Mouse (Mus musculus): ENCODE results near the gene Vtcn1. TPM values are rescaled to one million over a fixed set of nuclear protein-coding genes. Genes with fewer than 3 reads are reported as not detected.

Vtcn1 gene
- polyA plus RNA-seq, 1 experiment from 2014 or later, result not detected

DNA sequence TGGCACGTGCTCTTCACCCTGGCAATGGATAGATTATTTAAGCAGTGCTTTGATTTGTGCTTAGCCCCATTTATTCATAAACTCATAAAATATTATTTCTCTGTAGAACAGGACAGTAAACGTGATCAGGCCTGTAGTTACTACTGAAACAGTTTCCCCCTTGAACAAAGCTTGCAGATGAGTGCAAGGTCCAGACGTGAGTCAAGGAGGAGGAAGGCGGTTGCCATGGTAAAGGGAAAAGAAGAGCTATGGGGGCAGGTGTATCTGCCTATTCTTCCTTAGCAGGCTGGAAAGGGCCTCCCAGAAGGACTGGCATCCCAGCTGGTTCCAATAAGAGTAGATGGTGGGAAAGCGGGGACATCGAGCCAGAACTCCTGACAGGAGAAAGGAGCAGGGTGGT, 56.1 kb downstream of the Vtcn1 start:
- no peaks in the 10 kb centered on the region for H3K79me2 ChIP-seq (ENCODE audit: inconsistent target)
- H3K4me3 ChIP-seq (ENCODE audit: inconsistent target), result no peak overlapping the region
- WGBS (ENCODE audit: missing documents), result 93% methylated on average over 6 of the region's 6 CpGs
- H3K27ac ChIP-seq, result no peak overlapping the region
- no peaks in the 10 kb centered on the region for H3K36me3 ChIP-seq (ENCODE audit: inconsistent target)

GRCm38 (mm10) chr3:100881843-100882634, 56.8 kb downstream of the Vtcn1 start:
- WGBS (ENCODE audit: missing documents), result 96% methylated on average over 9 of the region's 9 CpGs
- Histone ChIP-seq H3K36me3 (ENCODE audit: inconsistent target) (no peaks in the 10 kb centered on the region), H3K27ac (no peak overlapping the region), H3K79me2 (ENCODE audit: inconsistent target) (no peaks in the 10 kb centered on the region), H3K4me3 (ENCODE audit: inconsistent target) (no peak overlapping the region)

DNA sequence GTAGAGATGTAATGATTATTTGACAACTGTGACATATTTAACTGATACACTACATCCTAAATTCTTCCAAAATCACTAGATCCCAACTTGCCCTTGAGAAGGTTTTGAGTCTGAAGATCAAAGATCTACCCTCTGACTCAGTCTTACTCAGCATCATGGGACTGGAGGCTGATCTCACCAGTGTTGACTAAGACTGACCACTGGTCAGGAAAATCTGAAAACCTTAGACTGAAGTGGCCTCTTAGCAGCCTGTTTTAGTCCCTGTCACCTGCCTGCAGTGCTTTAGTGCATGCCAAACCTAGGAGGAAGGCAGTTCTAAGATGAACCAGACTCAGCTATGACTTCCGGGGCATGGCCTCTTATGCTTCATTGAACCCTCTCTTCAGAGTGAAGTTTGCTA, 64.0 kb downstream of the Vtcn1 start:
- 92% methylated on average over 1 of the region's 1 CpGs for WGBS (ENCODE audit: missing documents)
- Histone ChIP-seq H3K36me3 (ENCODE audit: inconsistent target) (no peaks in the 10 kb centered on the region), H3K79me2 (ENCODE audit: inconsistent target) (no peaks in the 10 kb centered on the region), H3K27ac (peak overlapping the region; percentile 76), H3K4me3 (ENCODE audit: inconsistent target) (no peak overlapping the region)

DNA sequence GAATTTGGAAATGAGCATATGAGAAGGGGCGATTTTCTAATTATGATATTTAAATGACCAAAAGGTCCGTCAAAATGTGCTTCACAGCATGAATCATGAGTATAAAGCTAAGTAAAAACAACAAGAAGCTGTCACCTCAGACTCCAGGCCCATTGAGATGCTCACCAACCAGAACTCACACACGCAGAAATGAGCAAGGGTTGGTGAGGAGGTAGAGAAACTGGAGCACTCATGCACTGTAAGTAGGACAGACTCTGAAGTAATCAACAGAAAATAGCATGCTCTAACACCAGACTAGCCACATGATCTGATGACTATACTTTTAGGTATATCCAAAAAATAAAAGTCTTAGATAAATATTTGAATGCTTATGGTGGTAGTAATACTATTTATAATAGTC, 65.1 kb downstream of the Vtcn1 start:
- H3K79me2 ChIP-seq (ENCODE audit: inconsistent target), result no peaks in the 10 kb centered on the region
- peak overlapping the region; percentile 76; the same call in 1 of the 2 replicates for H3K27ac ChIP-seq
- H3K4me3 ChIP-seq (ENCODE audit: inconsistent target), result no peak overlapping the region
- WGBS (ENCODE audit: missing documents), result 93% methylated on average over 3 of the region's 3 CpGs
- H3K36me3 ChIP-seq (ENCODE audit: inconsistent target), result no peaks in the 10 kb centered on the region

GRCm38 (mm10) chr3:100892383-100893335, 67.4 kb downstream of the Vtcn1 start:
- Histone ChIP-seq H3K4me3 (ENCODE audit: inconsistent target) (no peak overlapping the region), H3K36me3 (ENCODE audit: inconsistent target) (no peaks in the 10 kb centered on the region), H3K27ac (no peak overlapping the region), H3K79me2 (ENCODE audit: inconsistent target) (no peaks in the 10 kb centered on the region)
- 87% methylated on average over 11 of the region's 11 CpGs for WGBS (ENCODE audit: missing documents)

DNA sequence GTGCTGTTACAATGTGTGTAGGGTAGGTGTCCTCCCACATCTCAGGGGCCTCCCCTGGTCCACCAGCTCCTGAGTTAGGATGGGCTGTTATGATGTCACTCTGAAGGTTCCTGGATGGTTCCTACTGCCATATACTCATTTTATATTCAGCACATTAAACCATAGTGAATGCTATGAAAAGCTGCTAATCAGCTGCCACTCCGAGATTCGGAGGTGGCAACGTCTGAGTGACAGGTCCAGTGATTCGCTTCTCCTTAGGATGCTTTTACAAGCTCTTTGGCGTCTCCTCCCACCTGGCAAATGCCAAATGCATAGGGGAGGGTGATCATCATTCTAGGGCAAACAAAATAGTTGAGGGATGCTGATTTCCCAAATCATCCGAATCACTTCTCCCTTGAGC, 70.2 kb downstream of the Vtcn1 start:
- no peaks in the 10 kb centered on the region for H3K36me3 ChIP-seq (ENCODE audit: inconsistent target)
- no peak overlapping the region for H3K27ac ChIP-seq
- no peaks in the 10 kb centered on the region for H3K79me2 ChIP-seq (ENCODE audit: inconsistent target)
- 95% methylated on average over 6 of the region's 6 CpGs for WGBS (ENCODE audit: missing documents)
- no peak overlapping the region for H3K4me3 ChIP-seq (ENCODE audit: inconsistent target)

DNA sequence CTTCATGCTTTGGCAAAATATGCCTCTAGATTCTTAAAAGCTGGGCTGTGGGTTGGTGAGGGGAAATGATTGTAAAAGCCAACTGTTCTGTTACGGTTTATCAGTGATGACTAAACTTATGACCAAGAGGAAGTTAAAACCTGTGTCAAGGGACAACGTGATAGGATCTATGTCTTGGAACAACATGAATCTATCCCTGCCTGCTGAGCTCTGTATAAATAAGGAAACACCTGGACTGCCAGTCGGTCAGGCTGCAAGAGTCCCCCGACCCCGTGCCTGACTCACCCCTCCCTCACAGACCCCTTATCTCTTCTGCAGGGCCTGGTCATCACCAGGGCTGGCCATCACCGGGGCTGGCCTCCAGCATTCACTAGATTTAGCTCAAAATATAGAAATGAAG, 80.9 kb downstream of the Vtcn1 start:
- 7% methylated on average over 6 of the region's 6 CpGs for WGBS (ENCODE audit: missing documents)
- H3K27ac ChIP-seq, result no peak overlapping the region
- H3K36me3 ChIP-seq (ENCODE audit: inconsistent target), result no peaks in the 10 kb centered on the region
- H3K79me2 ChIP-seq (ENCODE audit: inconsistent target), result no peaks in the 10 kb centered on the region
- no peak overlapping the region for H3K4me3 ChIP-seq (ENCODE audit: inconsistent target)

GRCm38 (mm10) chr3:100906916-100907315, 81.7 kb downstream of the Vtcn1 start:
- Histone ChIP-seq H3K27ac (no peak overlapping the region), H3K36me3 (ENCODE audit: inconsistent target) (no peaks in the 10 kb centered on the region), H3K79me2 (ENCODE audit: inconsistent target) (no peaks in the 10 kb centered on the region), H3K4me3 (ENCODE audit: inconsistent target) (no peak overlapping the region)
- WGBS (ENCODE audit: missing documents), result 67% methylated on average over 3 of the region's 3 CpGs

DNA sequence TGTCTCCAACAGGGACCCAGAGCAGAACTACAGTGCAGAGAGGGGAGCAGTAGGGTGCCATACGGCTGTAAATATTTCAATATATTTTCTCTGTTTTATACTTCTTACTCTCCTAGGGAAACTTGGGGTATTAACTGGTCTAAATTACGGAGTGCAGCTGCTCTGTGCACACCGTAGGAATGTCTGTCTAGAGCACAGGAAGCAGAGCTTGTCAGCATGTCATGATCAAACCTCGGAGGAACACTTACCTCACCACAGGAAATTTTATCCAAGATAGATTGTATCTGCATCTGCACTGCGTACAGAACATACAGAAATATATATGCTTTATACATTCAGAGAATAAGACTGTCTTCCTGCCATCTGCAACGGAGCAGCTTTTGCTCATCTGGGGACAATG, 83.3 kb downstream of the Vtcn1 start:
- 15% methylated on average over 6 of the region's 6 CpGs for WGBS (ENCODE audit: missing documents)
- Histone ChIP-seq H3K4me3 (ENCODE audit: inconsistent target) (no peak overlapping the region), H3K36me3 (ENCODE audit: inconsistent target) (no peaks in the 10 kb centered on the region), H3K27ac (no peak overlapping the region), H3K79me2 (ENCODE audit: inconsistent target) (no peaks in the 10 kb centered on the region)

DNA sequence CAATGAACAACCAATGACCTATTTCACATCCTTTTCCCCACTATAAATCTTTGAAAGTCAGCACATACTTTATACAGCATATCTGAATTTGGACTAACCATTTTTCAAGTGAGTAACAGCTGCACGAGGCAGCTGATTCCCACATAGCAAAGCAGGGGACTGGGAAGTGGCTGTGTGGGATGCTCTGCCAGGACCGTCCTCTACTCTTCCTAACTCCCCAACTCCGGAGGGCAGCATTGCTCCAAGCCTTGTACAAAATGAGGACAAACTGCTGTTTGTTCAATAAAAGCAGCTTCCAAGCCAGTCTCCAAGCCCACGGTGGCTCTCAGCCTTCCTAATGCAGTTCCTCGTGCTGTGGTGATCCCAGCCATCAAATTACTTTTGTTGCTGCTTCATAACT, 85.4 kb downstream of the Vtcn1 start:
- Histone ChIP-seq H3K36me3 (ENCODE audit: inconsistent target) (no peaks in the 10 kb centered on the region), H3K4me3 (ENCODE audit: inconsistent target) (no peak overlapping the region), H3K27ac (no peak overlapping the region), H3K79me2 (ENCODE audit: inconsistent target) (no peaks in the 10 kb centered on the region)
- WGBS (ENCODE audit: missing documents), result 88% methylated on average over 5 of the region's 5 CpGs

- H3K36me3 ChIP-seq (ENCODE audit: inconsistent target), result no peaks in the 10 kb centered on the region
- WGBS (ENCODE audit: missing documents), result 94% methylated on average over 9 of the region's 9 CpGs
- H3K27ac ChIP-seq, result no peak overlapping the region
- H3K79me2 ChIP-seq (ENCODE audit: inconsistent target), result no peaks in the 10 kb centered on the region
- H3K4me3 ChIP-seq (ENCODE audit: inconsistent target), result no peak overlapping the region
Measured at GRCm38 (mm10) chr3:100911026-100911425, 85.8 kb downstream of the Vtcn1 start.

GRCm38 (mm10) chr3:100911498-100912213, 86.4 kb downstream of the Vtcn1 start:
- no peaks in the 10 kb centered on the region for H3K79me2 ChIP-seq (ENCODE audit: inconsistent target)
- no peaks in the 10 kb centered on the region for H3K36me3 ChIP-seq (ENCODE audit: inconsistent target)
- H3K4me3 ChIP-seq (ENCODE audit: inconsistent target), result no peak overlapping the region
- 83% methylated on average over 6 of the region's 7 CpGs for WGBS (ENCODE audit: missing documents)
- H3K27ac ChIP-seq, result no peak overlapping the region

GRCm38 (mm10) chr3:100916844-100917243, 91.6 kb downstream of the Vtcn1 start:
- no peaks in the 10 kb centered on the region for H3K36me3 ChIP-seq (ENCODE audit: inconsistent target)
- no peak overlapping the region for H3K4me3 ChIP-seq (ENCODE audit: inconsistent target)
- H3K27ac ChIP-seq, result no peak overlapping the region
- WGBS (ENCODE audit: missing documents), result 5% methylated on average over 7 of the region's 7 CpGs
- no peaks in the 10 kb centered on the region for H3K79me2 ChIP-seq (ENCODE audit: inconsistent target)

GRCm38 (mm10) chr3:100920611-100921140, 95.4 kb downstream of the Vtcn1 start:
- 17% methylated on average over 9 of the region's 9 CpGs for whole genome bisulfite sequencing (ENCODE audit: missing documents)
- H3K36me3 ChIP-seq (ENCODE audit: inconsistent target), result no peaks in the 10 kb centered on the region
- no peaks in the 10 kb centered on the region for H3K79me2 ChIP-seq (ENCODE audit: inconsistent target)
- H3K27ac ChIP-seq, result 0 out of 2 replicates have a peak overlapping the region, but pooled peaks have one; percentile 19
- peak overlapping the region; percentile 70; the same call in 1 of the 2 replicates for H3K4me3 ChIP-seq (ENCODE audit: inconsistent target)
